Mouse (Mus musculus) liver, embryonic 14.5 days (tissue): ENCODE results near the gene Kcna6.

ENCODE experiments used
- CTCF ChIP-seq: IDR thresholded peaks from 2 replicates; pipeline ENCODE4 v1.5.1; 2016; ENCODE audit warnings: antibody characterized with exemption, low read depth, control low read depth
- EP300 ChIP-seq: IDR thresholded peaks from 2 replicates; pipeline ENCODE4 v1.6.1; 2016; ENCODE audit warnings: antibody characterized with exemption, low read depth

GRCm38 (mm10) chr6:126739326-126740210 lies 906 bp downstream of the Kcna6 start:
- no peak for TF ChIP-seq EP300
- TF ChIP-seq CTCF = no peak
